Mouse (Mus musculus) embryo, embryonic 11 days (tissue): ENCODE measurements at regions not wholly inside any gene's neighbourhood (a gene's known extent, or its start where the extent isn't known, plus 50 kb on each side); places are given as distances from the start of the nearest gene placed in this dataset.

ENCODE experiments used
- DNase-seq: peaks from one replicate; pipeline ENCODE4 v3.0.0-alpha.2; 2015

DNA sequence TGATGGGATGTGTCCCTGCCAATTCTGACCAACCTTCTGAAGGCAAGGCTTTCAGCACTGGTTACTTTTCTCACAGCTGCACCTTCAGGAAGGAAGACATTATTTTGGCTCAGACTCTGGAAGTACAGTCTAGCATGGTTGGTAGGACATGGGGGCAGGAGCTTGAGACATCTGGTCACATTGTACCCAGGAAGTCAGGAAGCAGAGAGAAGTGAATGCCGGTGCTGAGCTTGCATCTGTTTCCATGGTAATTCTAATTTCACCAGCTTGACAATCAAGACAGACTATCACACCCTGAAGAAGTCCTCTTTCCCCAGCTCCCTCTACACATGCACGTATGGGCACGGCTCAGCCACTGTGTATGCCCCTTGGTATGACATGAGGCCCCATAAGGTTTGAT, 210.6 kb downstream of the Cyp26b1 start:
- DNase-seq: no peak

DNA sequence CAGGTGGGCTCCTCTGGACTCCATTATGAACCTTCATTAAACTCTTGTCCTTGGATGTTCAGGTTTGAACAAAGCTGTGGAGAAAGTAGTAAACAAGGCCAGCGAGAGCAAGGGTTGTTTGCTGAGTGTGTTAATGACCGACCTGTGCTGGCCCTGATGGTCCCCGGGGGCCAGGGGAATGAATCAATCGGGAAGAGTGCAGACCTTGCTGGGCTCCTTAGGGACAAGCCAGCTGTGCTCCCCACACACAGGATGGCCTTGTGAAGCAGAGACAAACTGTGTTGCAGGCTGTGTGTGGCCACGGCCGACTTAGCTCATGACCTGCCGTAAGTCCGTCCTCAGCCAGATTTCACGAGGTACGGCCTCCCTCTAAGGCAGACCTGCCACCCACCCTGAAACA, 212.1 kb downstream of the Cyp26b1 start:
- no peak for DNase-seq

DNA sequence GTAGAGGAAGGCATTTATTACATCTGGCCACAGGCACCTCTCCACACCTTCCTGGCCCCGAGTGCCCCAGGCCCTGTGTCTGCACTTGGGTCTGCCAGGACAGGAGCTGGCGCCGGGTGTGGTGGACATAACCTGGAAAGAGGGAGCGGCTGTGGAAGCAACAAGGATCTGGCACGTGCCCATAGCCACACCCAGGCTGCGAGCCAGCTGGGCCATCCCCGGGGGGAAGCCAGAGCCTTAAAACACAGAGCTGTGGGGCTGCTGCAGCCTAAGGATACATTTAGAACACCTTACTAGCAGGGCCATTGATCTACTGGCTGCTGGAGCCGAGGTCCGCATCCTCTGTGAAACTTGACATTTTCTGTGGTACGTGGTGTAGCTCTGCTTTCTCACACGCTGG, 217.0 kb downstream of the Cyp26b1 start:
- no peak for DNase-seq

DNA sequence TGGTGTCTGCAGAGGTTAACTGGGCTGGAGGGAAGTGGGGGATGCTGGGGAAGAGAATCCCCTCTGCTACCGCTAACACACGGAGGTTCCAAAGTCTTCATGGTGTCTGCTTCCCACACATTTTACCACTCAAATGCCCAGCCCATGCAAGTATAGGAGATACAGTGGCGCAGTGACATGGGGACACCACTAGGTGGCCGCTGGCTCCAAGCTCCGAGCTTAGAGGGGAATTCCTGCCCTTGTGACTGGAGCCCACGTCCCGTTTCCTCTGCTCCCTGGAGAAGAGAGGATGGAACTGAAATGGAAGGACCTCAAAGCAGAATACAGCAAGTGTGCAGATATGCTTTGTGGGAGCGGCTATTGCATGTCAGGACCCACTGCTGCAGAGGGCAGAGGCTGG, 218.2 kb downstream of the Cyp26b1 start:
- peak; percentile 85 for DNase-seq

DNA sequence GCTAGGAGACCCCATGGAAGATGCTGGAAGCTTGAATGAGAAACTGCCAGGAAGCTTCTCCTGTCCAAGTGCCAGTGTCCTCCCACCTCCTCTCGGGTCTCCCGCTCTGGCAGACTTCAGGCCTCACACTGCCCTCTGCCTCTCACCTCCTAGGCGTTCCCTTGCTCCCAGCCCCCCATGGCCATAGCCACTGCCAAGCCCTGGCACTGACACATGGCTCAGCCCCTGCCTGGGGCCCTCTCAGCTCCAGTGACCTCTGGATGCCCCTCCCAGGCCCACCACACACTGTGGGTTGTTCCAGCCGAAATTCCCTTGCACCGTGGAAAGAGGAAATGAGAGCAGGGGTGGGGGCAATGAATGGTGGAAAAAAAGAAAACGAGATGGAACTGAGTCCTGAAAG, 227.3 kb downstream of the Cyp26b1 start:
- no peak for DNase-seq

DNA sequence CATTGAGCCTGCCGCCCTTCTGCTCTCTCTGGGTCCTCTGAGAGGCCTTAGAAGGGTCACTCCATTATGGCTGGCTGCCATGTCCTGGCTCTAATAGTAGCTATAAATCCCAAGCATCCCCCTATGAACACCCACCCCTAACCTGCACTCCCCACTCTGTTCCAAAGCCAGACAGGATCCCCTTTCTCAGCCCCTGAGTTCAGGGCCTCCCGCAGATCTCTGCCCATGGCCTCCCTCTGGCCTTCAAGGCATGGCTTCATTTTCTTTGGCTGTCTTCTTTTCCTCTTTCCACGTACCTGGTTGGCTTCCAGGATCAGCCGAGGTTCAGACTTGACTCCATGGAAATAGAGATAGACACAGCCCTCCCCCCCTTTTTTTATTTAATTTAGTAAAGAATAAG, 227.8 kb downstream of the Cyp26b1 start:
- DNase-seq: no peak

DNA sequence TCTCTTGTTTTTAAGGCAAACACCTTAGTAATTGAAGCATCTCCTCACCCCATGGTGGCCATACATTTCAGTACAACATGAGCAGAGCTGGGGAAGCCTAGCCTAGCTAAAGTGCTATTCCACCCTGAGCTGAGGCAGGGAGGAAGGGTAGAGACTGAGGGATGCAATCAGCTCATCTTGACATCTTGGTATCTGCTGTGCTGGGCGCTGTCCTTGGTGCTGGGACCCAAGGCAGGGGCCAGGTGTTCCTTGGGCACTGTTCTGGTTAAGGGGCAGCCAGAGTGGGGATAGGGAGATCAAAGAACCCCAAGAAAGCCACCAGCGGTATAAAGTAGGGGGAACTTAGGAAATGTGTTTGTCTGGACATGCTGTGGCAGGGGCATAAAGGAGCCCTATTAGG, 228.7 kb downstream of the Cyp26b1 start:
- peak; percentile 37 for DNase-seq

DNA sequence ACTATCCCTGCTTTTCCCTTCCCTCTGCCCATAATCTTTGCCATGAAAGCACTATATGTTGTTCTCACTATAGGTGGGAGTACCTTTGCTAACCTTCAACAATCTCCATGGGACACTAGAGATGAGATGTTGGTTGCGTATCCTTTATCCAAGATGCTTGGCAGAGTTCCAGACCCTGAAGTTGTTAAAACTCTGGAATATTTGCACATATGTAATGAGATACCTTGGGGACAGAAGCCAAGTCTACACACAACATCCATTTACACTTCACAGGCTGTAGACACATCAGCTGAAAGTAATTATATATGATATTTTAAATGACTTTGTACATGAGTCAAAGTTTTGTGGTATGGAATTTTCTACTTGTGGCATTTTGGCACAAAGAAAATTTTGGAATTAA, 231.4 kb downstream of the Cyp26b1 start:
- no peak for DNase-seq

DNA sequence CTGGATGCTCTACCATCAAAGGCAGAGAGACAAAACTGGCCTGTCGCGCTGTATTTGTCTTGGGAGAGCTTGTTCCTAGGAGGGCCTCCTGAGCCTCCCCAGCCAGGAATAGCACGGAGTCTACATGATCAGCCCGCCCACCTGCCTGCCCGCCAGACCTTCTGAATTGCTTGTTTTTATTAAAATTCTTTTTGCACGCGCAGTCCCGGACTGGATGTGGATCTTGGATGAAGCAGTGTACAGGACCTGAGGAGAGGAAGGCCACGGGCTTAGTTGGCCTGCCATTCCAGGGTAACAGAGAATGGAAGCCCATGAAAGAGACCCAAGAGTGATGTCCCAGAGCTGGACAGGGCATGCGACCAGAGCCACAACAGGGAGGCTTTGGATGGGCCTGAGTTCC, 235.8 kb downstream of the Cyp26b1 start:
- DNase-seq: no peak

DNA sequence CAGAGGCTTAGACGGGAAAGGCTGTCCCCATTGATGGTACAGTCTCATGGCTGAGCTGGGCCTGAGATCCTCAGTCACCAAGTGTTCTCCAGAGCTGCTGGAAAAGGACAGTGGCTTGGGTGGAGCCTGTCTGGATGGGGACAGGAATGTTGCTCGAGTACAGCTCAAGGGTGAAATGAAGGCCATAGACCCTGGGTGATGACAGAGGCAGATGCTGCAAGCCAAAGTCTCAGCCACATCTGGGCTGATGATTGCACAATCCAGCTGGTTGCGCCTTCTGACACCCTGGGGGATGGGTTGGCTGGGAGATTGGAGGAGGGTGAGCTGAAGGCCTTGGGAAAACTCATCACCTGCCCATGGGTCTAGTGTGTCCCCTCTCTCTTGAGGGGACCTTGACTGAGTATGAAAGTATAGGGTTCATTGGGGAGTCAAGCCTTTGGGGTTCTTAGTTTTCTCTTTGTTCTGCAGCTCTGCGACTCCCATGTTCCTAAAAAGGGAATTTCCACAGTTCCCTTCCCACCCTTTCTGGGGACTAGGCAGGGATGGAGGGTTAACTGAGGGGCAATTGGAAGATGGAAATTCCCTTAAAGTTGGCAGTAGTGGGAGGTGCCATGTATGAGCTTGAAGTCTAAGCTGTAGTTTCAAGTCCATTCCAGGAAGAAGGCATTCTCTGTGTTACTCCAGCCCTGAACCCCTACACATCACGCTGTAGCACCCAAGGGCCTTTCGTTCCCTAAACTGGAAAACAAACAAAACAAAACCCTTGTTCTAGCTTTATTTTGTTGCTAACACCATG, 240.1 kb downstream of the Cyp26b1 start:
- no peak for DNase-seq

DNA sequence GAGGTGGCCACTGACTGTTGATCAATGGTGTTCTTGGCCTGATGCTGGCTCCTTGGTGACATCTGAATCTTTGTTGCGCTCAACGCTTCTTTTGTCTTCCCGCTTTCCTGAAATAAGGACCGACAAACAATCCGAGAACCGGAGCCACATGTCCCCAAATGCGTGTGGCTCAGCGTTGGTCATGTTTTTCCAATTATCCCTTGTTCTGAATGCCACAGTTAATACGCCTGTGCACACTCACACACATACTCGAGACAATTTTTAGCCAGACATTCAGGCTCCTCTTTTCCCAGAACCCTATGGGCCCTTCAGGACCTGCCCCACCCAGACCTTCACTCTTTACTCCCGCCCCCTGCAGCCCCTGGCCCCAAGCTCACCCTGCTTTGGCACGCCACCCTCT, 248.8 kb downstream of the Cyp26b1 start:
- DNase-seq: no peak

DNA sequence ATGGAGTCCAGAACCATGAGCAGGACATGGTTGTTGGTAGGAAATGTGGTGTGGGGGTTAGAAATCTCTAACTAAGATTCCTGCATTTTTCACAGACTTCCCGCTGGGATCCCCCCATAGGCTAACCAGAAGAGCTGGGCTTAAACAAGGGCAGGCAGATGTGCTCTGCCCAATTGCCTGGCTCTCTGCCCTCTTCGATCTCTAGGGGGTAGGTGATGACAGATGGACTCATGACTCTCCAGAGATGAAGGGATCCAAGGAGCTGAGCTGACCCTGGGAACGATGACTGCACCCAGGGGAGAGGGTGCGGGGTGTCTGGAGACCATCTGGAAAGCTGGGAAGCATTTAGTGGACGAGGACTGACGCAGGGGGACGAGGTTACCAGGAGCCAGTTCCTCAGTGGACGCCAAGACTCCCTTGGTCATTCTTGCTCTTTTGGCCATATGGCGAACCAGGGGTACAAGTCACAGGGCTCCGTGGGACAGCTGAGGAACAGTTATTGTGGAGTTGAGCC, 260.0 kb downstream of the Cyp26b1 start:
- DNase-seq: no peak

DNA sequence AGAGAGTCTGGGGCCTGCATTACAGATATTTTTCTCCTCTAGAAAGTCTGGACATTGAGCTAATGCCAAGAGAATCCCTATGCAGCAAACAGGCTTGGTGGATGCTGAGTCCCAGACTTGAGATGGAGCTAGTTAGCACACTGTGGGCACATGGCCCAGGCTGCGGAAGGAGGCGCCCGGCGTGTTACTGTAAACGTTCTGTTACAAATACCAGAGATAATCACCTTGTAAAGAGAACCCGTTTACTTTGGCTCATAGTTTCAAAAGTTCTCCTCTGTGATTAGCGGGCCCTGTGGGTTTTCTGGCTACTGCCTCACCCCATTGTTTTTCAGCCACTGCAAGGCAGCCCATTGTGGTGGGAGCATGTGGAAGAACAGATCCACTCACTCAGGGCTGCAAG, 264.6 kb downstream of the Cyp26b1 start:
- DNase-seq: no peak

DNA sequence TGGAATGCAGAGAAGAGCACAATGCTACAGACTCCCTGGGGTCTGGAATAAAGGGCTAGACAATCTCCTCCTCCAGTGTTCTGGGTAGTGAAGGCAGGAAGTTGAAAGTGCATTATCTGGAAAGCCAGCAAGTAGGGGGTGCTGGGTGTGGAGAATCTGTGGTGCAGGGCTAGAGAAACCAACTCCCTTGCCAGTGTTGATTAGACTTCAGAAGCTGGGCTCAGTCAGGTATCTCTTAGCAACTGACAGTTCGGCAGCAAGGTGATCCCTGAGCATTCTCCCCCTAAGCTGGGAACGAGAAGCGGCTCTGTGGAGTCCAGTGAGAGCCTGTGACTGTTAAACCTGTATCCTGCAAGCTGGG, 265.7 kb downstream of the Cyp26b1 start:
- no peak for DNase-seq

DNA sequence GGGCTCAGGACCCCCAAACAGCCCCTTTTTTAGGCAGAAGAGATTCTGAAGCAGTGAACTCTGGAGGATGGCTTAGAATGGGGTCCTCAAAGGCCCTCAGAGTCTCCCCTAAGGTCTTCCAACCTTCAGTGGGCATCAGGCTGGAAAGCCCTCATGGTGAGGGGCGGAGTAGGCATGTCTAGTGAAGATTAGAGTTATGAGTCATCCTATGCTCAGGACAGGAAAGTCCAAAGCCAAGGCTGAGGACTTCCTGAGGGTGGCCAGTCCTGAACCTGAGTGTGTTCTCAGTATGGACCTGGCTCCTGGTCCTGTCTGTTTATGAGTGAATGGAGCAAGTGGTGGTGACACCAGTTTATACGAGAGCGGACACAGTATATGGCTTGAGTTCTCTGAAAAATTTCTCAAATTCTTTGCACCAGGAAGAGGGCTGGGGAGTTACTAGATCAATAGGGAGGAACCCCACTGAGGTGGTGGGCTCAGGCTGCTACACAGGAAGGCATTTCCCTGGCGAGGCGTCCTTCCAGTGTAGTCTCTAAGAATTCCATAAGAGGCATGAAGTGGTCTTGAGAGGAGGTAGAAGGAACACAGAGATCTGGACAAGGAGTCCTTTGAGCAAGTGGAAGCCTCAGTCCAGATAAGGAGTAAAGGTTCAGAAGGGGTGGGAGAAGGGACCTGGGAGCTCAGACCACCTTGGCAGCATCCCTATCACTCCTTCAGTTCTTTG, 266.2 kb downstream of the Cyp26b1 start:
- DNase-seq: no peak

DNA sequence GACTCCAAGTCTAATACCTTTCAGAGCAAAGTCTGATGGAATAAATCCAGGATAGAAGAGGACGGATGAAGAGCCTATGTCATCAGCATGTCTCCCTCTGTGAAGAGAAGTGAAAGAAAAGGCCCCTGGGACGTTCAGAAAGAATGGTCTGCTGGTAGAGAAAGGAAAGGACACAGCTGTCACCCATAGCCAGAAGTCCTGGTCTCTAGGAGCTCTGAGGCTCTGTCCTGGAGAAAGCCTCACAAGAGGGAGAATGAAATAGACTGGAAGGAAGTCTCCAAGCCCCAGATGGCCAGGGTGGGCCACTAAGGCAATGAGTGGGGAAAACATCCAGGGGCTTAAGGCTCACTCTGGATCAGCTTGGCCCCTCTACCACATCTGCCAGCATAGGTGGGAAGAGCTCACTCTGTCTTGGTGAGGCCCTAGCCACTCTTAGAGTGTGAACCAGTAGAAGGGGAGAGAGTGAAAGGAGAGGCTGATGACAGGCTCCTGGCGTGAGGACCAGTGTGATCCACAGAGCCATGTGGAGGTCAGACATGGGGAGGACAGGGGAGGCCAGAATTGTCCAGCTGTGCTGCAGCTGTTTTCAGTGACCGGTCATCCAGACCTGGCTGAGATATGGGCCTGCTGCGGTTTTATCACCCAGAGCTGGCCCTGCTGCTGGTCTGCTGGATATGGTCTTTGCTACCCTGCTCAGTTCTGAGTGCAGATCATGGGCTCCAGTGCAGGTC, 268.2 kb downstream of the Cyp26b1 start:
- DNase-seq: no peak

DNA sequence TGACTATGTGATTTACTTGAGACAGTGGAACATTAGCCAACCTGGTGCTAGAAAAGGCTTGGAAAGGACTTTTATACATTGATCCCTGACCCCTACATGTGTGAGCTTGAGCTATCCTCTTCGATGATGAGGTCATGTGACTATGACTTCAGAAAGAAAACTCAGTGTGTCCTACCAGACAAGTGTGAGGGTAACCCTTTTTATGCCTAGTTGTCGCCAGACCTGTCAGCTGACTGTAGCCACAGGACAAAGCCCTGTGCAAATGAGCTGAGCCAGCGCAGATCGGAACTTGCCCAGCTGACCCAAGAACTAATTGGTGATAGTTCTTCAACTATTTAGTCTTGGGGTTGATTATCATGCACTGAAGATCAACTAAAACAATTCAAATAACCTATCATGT, 269.5 kb downstream of the Cyp26b1 start:
- DNase-seq: no peak

DNA sequence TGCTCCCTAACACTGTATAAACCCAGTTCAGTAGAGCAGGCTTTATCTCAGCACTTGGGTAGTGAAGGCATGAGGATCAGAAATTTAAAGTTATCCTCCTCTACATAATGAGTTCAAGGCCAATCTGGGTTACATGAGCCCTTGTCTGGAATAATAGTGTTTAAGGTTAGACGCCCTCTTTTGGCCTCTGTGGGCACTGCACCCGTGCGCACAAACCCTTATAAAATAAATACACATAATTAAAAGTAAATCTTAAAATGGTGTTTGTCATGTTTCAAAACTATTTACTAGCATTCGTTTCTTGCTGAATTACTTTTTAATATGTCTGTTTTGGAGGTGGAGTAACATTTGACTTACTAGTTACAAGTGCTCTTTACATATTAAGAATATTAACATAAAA, 271.2 kb downstream of the Cyp26b1 start:
- DNase-seq: no peak

DNA sequence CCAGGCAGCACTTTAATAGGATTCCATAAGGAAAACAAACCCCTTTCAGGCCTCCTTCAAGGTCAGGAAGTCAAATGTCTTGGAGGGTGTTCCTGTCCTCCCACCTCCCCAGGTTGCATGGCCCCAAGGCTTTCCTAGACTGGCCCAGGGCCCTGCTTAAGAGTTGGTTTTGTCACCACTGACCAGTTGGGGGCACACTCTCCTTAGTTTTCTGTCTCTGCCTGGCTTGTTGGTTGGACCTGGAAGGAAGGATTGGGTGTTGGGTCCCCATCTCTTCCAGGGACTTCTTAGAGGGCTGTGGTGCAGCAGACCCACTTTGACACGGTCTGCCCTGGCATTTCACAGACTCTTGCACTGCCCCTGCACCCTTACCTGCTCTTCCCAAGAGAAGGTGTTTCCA, 273.1 kb downstream of the Cyp26b1 start:
- DNase-seq: peak; percentile 38

DNA sequence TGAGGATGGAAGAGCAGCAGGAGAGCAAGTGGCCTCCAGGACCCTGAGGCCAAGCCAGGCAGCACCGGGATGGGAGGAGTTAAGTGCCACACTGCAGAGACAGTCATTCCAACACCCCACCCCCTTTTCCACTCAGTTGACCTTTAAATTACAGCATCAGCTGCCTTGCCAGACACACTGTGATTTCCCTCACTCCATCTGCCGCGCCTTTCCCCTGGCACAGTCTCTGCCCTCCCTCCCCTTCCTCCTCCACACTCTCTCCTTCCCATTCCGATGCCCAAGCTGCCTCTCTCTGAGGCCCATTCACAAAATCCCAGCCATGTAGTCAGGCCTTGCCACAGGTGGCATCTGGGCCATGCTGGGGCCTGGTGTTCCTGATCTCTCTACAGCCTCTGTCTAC, 274.9 kb downstream of the Cyp26b1 start:
- DNase-seq: peak; percentile 26

DNA sequence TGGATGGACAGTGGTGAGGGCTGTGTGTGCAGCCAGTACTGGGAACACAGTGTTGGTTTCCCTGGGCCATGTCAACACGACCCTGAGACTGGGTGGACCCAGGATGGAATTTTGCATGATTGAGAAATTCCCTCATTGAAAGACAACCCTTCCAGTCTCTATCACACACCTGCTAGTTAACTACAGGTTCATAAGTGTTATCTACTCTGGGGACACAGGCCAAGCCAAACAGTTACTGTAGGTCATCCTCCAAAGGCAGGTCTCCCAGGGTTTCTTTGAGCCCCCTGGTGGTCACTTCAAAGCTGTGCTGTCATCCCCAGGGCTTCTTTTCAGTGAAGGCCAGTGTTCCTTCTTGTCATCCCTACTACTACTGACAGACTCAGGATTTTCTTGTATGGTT, 276.7 kb downstream of the Cyp26b1 start:
- DNase-seq: peak; percentile 37

DNA sequence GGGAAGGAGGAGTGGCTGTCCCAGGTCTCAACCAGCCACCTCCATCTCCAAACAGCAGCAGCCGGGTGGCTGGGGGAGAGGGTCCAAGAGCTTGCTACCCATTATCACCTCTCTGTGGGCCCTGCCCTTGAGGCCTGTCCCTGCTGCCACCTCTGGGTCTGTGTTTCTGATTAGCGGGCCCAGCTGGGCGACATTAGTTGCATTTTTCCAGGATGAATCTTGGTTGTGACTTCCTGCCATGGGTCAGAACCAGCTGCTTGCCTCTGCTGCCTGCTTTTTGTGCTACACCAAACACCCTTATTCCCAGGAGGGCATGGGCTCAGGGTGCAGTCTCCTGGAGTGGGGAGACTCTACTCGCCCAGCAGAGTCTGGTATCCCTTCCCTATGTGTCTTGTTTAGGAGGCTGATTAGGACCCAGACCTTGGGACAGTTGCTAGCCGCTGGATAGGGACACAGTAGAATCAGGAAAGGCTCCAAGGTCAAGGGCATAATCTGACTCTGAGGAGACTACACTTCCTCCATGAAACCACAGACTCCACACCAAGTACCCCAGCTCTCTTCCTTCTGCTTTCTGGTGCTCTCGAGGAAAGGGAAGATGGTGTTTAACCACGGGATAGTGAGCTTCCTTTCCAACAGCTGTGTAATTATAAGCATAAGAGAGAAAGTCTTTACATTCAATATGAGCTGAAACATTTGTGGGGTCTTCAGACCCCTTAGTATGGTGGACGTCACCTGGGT, 278.4 kb downstream of the Cyp26b1 start:
- DNase-seq: no peak

DNA sequence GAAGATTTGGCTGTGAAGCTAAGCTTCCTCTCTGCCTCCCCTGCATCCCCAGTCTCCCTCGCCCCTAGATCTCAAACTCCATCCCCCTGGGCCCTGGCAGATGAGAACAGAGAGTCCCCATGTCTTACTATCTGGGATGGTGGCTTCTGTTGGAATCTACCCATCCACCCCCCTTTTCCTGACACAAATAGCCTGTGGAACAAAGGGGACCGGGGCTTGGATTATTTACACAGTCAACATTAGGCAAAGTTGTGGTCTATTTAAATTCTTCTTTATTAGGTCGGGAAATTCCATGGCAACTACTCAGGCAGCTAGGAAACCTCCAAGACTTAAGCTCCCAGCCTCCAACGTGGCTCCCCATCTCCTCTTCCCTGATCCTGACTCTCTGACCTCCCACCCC, 279.9 kb downstream of the Cyp26b1 start:
- no peak for DNase-seq
